Mouse (Mus musculus): ENCODE measurements around the gene Pappa2.

The Pappa2 gene

DNA sequence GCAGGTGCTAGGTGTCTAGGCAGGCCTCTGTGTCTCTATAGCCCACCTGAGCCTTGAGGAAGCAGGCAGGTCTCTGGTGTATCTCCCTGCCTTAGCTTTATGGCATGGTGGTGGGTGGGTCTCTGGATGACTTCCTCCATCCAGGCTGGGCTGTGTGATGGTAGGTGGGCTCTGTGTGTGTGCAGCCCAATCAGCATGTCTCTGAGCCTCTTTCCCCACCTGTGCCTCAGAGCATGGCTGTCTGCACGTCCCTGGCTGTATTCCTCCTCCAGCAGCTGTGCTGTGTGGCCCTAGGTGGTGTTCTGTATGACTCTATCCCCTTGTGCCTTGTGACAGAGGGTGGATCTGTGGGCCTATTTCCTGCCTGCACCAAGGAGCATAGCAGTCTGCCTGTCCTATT, at the start of gene Pappa2:
Gene Pappa2 (minus strand): TSS at position 101 of the 400 bp plus-strand sequence.
- DNase-seq (ENCODE audit: low spot score in 2 of 2): no peak

DNA sequence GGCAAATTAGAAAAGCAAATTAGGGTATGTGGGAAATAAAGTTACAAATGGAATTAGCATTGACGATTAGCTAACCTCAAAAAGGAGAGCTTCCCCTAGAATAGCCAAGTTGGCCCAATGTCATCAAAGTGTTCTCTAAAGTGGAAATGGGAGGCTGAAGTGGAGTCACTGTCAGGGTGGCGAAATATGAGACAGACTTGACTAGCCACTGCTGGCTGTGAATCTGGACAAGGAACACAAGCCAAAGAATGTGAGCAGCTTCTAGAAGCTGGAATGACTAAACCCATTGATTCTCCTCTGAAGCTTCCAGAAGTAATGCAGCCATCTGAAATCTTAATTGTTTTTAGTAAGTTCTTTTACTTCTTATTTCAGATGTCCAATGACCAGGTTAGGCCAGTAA, 48.8 kb upstream of the Pappa2 start:
- DNase-seq (ENCODE audit: low spot score in 2 of 2): no peak

DNA sequence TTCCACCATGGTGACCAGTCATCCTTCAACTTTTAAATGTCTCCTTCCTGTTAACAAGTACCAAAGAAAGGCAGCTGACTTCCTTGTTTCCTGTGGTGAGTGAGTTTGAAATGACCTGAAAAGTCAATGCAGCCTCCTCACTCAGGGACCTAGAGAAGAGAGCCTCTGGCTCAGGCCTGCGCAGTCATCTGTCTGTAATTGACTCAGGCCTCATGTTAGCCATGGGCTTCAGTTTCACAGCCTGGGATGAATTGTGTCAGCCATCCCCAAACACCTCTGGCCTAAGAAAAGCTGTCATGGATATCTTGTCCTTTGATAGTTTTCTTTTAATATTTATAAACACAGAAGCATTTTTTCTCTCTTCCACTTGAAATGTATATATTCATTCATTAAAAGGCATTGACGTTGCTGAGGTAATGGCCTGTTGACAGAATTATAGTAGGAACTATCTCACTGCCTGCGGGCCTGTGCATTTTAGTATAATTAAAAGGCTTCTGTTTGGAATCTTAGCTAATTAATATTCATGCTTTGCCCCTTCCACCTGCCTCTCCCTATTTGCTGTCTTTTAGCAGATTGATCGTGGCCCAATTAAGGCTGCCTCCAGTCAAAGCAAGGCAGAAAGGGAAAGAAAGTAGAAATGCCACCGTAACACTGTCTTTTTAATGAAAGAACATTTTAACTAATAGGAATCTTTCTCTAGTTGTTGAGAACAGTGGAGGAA, 34.8 kb upstream of the Pappa2 start:
- no peak for DNase-seq (ENCODE audit: low spot score in 2 of 2)

DNA sequence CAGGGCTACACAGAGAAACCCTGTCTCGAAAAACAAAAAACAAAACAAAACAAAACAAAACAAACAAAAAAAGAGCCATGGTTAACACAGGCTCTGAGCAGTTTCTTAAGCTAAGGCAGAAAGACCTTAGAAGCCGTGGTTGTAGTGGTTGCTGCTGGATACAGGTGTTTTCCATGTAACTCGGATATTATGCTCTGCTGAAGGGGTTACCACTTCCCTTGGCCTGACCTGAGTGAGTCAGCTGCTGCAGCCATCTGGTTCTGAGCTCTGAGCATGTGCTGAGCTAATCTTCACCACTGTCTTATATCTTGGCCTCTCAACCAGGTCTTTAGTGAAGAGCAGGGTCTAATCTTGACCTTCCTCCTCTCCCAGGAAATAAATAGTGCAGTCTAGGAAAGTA, 6.8 kb upstream of the Pappa2 start:
- DNase-seq (ENCODE audit: low spot score in 2 of 2): no peak

DNA sequence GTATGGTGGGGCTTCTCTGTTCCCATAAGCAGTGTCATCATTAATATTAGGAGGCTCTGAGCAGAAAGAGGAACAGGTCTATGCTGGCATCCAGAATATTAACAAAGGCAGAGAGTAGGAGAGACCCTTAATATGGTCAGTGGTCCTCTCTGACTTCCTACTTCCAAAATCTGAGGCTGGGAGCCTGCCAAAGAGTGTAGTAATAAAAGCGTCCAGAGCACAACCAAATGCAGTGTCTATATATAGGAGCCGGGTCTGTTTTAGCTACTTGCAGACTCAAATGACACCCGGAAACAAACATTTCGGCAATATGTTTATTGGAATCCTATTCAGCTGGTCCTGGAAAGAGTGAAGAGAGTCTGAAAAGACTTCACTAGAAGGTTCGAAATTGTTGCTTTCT, 17.9 kb downstream of the Pappa2 start:
- no peak for DNase-seq (ENCODE audit: low spot score in 2 of 2)

DNA sequence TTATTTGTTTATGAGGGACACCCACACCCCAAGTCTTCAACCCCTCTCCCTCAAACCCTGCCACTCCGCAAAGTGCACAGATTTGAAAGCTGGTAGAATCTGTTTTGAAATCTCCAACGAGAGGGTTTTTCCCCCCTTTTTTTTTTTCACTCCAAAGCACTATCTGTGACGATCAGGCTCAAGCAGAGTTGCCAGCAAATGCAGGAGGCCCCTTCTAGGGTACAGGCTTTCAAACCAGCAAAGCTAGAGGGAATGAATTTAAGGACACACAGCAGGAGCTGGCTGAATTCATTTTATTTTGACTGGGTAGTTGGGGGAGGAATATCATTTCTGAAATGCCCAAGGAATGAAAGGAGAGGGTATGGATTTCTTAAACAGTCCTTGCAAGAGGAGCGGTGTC, 19.3 kb downstream of the Pappa2 start:
- DNase-seq (ENCODE audit: low spot score in 2 of 2): no peak

DNA sequence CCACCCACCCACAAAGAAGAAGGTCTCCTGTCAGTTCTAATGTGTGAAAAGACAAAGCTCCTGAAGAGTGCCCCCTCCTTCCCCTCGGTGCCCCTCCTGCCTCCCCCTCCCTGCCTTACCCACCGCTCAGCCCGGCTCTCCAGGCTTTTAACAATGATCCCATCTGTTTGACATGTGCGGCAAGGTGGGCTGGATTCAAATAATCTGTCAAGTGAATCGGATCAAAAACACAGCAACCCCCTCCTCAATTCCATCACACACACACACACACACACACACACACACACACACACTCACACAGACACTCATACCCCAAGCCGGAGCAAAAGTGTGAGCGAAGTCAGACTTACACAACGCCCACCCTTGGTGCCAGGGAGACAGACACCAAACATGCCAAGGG, 19.7 kb downstream of the Pappa2 start:
- DNase-seq (ENCODE audit: low spot score in 2 of 2): no peak

DNA sequence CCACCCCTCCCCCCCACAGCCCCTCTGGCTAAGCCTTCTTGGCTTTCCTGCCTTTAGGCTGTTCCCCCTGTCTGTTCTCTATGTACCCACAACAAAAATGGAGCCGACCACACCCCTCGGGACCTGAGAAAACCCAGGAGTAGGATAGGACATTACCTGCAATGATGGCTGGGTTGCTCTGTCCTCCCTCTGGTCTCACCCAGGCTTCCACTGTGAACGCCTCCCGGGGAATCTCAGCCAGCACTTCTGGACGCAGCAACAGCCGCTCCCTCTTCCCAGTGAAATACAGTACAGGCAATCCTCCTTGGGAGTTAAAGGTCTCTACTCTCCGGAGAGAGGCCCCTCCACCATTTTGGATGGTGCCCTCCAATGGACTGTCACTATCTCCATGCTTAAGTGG, 23.9 kb downstream of the Pappa2 start:
- DNase-seq (ENCODE audit: low spot score in 2 of 2): no peak

DNA sequence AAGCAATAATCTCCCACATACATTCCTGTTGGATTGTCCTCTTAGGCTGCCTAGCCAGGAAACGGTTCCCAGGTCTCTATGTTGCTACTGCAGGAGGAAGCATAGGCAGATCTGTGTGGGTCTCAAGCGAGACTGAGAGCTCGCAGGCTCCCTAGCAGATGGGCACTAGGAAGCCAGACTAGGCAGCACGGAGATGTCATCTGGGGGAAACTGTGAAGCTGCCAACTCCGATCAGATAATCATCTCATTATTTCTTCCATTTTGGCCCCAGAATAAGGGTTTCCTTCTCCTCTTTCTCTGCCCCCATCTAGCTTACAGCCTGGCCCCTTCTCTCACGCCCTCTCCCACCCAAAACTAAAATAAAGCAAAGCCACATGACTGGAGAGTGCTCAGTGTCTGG, 25.5 kb downstream of the Pappa2 start:
- DNase-seq (ENCODE audit: low spot score in 2 of 2): no peak

DNA sequence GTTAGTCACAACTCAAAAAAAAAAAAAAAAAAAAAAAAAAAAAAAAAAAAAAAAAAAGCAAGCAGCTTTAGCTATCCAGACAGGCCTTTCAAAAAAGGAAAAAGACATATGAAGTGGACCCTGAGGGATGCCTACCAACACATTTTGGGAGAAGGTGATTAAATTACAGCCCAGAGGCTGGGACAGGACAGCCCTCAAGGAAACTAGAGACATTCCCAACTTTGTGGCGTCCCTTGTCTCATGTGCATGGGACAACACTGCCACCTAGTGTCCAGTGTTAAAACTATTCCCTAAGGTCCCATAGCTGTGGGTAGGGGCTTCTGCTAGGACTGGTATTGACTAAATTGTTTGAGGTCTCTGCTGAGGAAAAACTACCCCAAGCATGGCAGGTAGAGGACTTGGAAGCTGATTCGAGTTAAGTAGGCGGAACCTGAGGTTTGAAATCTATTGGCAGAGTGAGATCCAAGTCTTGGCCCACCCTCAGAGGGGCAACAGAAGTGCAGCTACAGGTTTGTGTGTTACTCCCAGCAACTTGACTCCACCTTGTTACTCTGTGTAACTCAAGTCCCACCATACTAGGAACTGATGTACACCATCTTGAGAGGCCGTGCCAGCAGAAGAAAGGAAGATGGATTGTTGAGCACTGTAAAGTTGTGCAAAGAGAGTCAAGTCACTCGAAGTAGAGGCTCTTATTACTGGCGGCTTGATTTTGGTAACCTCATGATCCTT, 26.6 kb downstream of the Pappa2 start:
- DNase-seq (ENCODE audit: low spot score in 2 of 2): no peak

DNA sequence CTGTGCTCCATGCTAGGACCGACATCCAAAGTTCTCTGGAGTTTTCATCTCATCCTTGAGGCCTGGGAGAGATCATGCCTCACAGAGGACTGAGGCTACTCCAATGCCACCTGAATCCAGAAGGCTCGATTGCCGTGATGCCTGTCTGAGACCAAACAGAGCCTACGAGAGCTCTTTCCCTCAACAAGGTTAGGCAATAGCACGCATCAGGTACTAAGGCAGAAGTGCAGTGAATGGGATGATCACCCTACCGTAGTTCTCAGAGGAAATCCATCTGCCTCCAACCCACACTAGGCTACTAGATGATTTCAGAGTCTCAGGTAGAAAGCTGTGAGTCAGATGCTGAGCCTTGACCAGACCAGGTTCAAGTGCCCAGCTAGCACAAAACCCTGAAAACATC, 31.2 kb downstream of the Pappa2 start:
- DNase-seq (ENCODE audit: low spot score in 2 of 2): no peak

DNA sequence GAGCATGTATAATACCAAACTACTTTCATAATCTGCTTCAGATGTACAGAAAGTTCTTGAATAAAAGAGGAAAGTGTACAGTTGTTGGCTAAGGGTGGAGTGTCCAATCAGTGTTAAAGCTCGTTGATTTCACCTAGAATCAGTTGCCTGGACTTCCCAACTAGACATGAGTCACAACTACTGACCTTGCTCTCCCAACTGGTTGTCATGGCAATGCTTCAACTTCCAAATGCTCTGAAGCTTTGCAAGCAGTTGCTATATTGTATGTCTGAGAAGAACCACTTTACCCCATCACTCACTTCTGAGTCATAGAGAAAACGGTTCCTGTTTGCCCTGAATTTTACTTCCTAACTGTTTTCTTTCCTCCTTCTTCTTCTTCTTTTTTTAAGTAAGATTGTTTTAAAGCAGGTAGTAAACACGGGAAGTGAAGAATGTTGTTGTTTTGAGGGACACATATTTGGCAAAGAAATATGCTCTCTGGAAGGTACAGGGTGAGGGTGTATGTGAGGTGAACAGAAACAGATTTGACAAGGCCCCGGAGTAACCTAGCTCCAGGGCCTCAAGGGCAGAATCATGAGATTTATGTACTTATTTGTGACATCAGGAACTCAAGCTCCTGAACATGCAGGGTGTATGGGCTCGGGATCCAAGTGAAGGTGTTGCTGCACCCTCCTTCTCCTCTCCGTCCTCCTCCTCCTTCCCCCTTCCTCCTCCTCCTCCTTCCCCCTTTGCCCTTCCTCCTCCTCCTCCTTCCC, 32.1 kb downstream of the Pappa2 start:
- DNase-seq (ENCODE audit: low spot score in 2 of 2): no peak

DNA sequence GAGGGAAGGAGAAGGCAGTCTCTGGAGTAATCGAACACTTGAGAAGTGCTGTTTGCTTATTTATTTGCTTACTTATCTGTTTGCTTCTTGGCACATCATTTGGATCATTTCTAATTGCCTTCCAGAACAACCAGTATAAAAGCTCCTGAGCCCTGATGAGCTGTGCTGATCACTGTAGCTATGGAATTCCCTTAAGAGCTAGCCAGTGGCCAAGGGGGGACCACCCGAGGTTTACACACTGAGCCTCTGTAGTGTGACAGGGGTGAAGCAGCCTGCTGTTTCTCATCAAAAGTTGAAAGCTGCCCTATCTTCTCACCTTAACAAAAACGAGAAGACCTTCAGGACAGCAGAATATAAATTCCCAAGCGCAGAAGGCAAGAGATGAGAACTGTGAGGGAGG, 35.4 kb downstream of the Pappa2 start:
- no peak for DNase-seq (ENCODE audit: low spot score in 2 of 2)

DNA sequence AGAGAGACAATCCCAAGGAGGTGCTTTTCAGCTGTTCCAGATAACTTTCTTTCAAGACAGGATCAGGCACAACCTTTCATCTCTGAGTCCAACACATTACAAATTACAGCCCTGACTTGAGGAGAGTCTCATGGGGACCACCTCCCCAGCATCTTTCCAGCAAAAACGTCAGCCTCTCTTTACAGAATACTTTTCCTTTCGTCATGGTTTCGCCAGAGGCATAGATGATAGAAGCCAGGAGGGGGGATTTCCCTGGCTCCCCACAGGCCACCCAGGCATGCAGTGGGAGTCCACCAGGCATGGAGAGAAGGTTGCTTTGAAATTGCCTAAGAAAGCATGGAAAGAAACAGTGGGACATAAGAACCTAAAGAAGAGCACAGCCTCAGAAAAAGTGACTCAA, 37.4 kb downstream of the Pappa2 start:
- no peak for DNase-seq (ENCODE audit: low spot score in 2 of 2)

DNA sequence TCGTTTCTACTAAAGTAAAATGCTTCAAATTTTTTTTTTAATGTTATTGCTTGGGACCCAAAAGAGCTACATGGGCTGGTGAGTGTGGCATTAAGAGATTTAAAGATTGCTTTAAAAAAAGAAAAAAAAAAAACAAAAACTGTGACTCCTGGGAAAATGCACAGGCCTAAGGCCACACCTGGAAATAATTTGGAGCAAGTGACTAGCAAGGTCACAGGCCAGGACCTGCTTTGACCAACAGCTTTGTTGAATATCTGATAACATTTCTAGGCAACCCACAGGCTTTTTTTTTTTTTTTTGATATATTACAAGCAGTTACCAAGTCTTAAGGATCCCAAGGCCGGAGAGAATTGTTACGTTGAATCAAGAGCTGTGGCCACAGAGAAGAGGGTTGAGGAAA, 39.3 kb downstream of the Pappa2 start:
- DNase-seq (ENCODE audit: low spot score in 2 of 2): no peak

DNA sequence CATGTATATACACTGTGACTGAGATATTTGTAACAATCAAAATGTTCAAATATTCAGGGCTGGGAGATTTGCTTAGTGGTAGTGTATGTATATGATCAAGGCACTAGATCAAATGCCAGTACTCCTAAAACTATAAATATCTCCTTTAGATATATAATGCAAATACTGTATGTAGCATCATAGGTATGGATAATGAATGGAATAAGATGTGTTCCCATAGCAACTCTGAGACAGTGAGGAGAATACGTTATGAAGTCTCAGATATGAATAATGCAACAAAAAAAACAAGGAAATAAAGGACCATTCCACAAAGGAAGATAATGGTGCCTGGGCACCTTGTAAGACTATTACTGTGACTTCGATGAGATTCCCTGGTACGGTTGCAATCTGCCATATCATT, 45.8 kb downstream of the Pappa2 start:
- DNase-seq (ENCODE audit: low spot score in 2 of 2): no peak

DNA sequence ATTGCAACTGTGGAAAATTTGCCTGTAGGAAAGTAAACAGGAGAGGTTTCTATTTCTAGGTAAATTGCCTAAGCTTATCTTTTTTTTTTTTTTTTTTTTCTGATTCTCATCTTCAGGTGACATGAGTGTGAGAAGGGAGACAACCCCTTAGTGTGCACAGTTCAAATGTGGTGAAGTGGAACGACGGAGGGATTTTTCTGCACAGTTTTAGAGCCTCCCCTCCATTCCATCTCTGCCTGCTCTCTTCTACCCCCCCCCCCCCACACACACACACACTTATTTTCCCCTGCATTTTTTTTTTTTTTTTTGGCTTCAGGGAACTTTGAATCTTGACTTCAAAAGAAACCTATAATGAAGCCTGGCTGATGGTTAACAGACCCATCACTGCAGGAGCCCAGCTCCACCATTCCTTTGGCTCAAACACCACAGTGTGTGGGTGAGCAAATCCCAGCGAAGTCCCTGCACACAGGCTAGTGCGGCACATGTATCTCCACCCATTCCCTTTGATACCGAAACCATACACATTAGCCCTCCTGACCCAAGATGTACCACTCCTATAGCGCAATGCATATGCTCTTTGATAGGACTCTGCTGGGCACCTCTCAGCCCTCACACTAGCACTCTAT, 49.0 kb downstream of the Pappa2 start:
- DNase-seq (ENCODE audit: low spot score in 2 of 2): no peak

DNA sequence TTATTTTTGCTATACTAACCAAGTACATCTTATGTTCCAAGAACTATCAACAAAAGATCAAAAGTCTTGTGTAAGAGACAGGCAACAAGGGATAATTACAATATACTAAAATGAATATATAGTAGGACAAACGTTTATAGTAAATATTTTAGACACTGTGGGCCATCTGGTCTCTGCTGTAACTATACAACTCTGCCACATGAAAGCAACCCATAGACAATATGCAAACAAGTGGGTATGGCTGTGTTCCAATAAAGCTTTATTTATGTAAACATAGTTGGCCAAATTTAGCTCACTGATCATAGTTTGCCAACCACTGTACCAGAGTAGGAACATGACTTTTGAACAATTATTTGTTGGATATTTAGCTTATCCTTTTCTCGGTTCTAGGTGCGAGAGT, 50.9 kb downstream of the Pappa2 start:
- no peak for DNase-seq (ENCODE audit: low spot score in 2 of 2)

DNA sequence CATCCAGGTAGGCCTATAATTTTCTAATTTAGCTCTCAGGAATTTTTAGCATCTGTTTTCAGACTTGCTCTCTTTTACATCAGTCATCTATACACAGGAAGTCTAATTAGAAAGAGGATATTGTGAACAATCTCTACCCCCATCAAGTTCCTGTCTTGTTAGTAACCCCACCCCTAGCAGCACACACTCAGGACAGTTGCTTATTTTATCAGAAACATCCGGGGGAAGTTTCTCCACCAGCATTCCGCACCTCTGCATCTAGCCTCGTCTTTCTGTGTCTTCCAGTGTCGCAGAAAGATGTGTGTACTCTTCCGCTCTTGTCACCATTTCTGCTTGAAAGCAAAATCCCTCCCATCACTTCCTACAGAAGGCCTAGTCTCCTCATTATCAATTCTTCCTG, 59.8 kb downstream of the Pappa2 start:
- no peak for DNase-seq (ENCODE audit: low spot score in 2 of 2)

DNA sequence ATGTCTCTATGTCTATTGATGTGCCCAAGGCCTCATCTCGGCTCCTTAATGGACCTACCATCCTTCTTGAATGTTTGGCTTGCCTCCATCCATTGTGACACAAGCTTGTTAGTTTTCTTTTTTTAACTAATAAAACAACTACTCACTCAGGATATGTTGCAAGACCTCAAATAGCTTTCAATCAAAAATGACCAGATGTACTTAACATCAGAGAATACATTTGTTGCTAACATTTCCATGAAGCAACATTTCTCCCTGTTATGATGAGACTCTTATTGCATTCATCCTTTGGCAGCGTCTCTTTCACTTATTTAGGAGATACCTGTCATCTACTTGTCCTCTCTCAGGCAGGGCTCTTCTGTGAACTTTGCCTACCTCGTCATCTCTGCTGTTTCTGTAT, 61.4 kb downstream of the Pappa2 start:
- DNase-seq (ENCODE audit: low spot score in 2 of 2): no peak

DNA sequence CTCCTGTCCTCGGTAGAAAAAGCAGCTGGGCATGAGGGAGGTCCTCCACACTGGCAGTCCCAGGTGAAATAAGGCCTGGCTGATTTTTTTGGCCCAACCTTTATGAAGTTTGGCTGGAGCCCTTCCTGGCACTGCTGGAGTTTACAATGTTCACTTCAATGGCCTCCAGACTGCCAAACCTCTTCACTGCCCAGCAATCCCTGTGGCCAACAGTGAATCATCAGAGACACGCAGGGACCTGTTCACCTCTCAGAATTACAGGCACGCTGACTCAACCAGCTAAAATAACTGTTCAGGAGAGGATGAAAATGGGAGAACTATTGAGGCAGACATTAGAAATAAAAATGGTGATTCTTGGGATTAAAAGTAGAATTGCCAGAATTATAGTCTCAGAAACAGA, 63.2 kb downstream of the Pappa2 start:
- no peak for DNase-seq (ENCODE audit: low spot score in 2 of 2)

DNA sequence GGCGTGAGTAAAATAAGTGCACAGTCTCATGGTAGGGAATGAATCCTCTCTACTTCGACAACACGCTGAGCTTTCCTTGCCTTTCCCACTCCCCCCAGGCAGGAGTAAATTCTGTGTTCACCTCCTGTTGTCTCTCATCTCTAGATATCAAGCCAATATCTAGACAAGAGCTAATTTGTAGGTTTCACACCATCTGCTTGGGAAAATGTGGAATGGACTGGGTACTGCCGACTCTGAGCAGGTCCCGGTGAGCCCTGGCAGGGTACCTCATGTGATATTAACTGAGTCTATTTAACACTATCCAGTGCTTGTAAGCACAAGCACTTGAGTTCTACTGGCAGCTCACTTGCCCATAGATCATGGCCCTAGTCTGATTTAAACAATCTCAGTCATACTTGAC, 64.7 kb downstream of the Pappa2 start:
- no peak for DNase-seq (ENCODE audit: low spot score in 2 of 2)

All from right cerebral cortex, postnatal 36 days (tissue).